Mouse (Mus musculus) liver, postnatal 0 days (tissue): Measurements from ENCODE around the gene Atl3.

Experiments used
- CTCF ChIP-seq: sonication (generic); IDR thresholded peaks from 2 replicates; pipeline ENCODE4 v1.5.1; 2016; ENCODE audit warnings: antibody characterized with exemption, low read depth
- EP300 ChIP-seq: IDR thresholded peaks from 2 replicates; pipeline ENCODE4 v1.6.1; 2016; ENCODE audit warnings: antibody characterized with exemption, low read depth, mild to moderate bottlenecking

GRCm38 (mm10) chr19:7492682-7493081 is 1.2 kb upstream of the Atl3 start:
- TF ChIP-seq CTCF (no peak), EP300 (no peak)
